Mouse (Mus musculus) testis, adult 2 months (tissue): ENCODE results near the gene Osbp2. TPM values are rescaled to one million over a fixed set of nuclear protein-coding genes. Genes with fewer than 3 reads are reported as not detected.

Experiments
- H3K27ac ChIP-seq: fragments of 200-500 bp; 2 replicates; pipeline ENCODE4 v1.5.1; 2012; ENCODE audit warnings: low read depth, low read length; ENCODE audit not compliant: control insufficient read depth, insufficient read depth
- H3K27me3 ChIP-seq: fragments of 200-500 bp; 2 replicates; pipeline ENCODE4 v1.6.1; 2012; ENCODE audit warnings: mild to moderate bottlenecking, low read length, moderate library complexity; ENCODE audit not compliant: control insufficient read depth, insufficient read depth
- H3K36me3 ChIP-seq: fragments of 200-500 bp; 2 replicates; pipeline ENCODE4 v1.6.1; 2012; ENCODE audit warnings: mild to moderate bottlenecking, low read length; ENCODE audit not compliant: control insufficient read depth, insufficient read depth
- H3K4me1 ChIP-seq: fragments of 200-500 bp; 2 replicates; pipeline ENCODE4 v1.6.1; 2012; ENCODE audit warnings: low read length; ENCODE audit not compliant: control insufficient read depth, insufficient read depth
- H3K4me3 ChIP-seq: fragments of 200-500 bp; 2 replicates; pipeline ENCODE4 v1.5.1; 2012; ENCODE audit warnings: low read depth, mild to moderate bottlenecking, low read length, moderate library complexity, mixed read lengths; ENCODE audit not compliant: control insufficient read depth
- CTCF ChIP-seq: fragments of 200-500 bp; IDR thresholded peaks from 2 replicates; pipeline ENCODE4 v1.5.1; 2012; ENCODE audit warnings: low read depth, mild to moderate bottlenecking, inconsistent platforms, low read length, moderate library complexity; ENCODE audit not compliant: control insufficient read depth, insufficient read depth, insufficient replicate concordance
- POLR2A ChIP-seq: fragments of 200-500 bp; IDR thresholded peaks from 2 replicates; pipeline ENCODE4 v1.6.1; 2012; ENCODE audit warnings: low read depth, mild to moderate bottlenecking, inconsistent platforms, low read length, moderate library complexity; ENCODE audit not compliant: control insufficient read depth
- polyA plus RNA-seq: library from polyadenylated mRNA; depleted of rRNA; stranded (reverse); fragments of >200 nt; gene quantifications from 2 replicates; pipeline ENCODE4 v1.2.3, GENCODE M21; 2012; rRNA removed

Gene Osbp2
- polyA plus RNA-seq, 1 experiment, result 710 TPM

DNA sequence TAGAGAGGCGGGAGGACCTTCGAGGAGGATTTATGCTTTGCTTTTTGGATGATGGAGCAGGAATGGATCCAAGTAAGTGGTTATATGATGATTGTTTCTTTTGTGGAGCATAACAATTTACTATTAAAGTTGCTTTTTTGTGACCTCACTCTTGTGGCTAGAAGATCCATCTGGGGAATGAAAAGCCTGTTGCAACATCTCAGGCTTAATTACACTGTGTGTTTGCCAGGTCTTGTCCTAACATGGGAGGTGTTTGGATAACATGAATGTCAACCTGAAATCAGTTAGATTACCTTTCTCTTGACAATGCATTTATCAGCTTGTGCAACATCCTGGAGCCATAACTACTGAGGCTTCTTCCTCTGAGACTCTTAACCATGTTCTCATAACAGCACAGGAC lies 194.9 kb downstream of the Osbp2 start:
- H3K27ac ChIP-seq, result no peak overlapping the region
- H3K4me1 ChIP-seq, result no peaks in the 10 kb centered on the region

DNA sequence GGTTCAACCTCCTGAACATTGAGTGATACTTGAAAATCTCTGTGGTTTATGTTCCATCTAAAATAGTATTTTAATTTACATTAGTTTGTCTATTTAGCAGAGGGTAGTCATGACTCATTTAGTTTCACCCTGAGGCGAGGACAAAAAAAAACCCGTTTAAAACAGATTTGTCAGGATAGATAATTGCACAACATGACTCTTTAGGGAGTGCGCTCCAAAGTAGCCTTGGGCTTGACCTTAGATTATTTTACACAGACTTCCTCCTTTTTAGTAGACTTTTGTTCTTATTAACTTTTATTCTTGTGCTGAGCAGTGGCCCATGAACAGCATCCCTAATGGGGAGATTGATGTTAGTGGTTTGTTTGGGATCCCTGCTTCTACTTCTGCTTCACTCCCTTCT lies 196.2 kb downstream of the Osbp2 start:
- TF ChIP-seq CTCF (no peak), POLR2A (no peak)
- H3K4me3 ChIP-seq, result no peak overlapping the region
- no peaks in the 10 kb centered on the region for H3K4me1 ChIP-seq
- peaks cover 1% of the 10 kb centered on the region for H3K36me3 ChIP-seq
- H3K27ac ChIP-seq, result no peak overlapping the region
- no peaks in the 10 kb centered on the region for H3K27me3 ChIP-seq

More for the DNA sequence above, 194.9 kb downstream of the Osbp2 start:
- TF ChIP-seq CTCF (no peak), POLR2A (no peak)
- Histone ChIP-seq H3K4me3 (no peak overlapping the region), H3K36me3 (peaks cover 1% of the 10 kb centered on the region), H3K27me3 (no peaks in the 10 kb centered on the region)

- no peaks in the 10 kb centered on the region; the same call in 1 of the 2 replicates for H3K36me3 ChIP-seq
- H3K4me3 ChIP-seq, result no peak overlapping the region
- no peaks in the 10 kb centered on the region for H3K4me1 ChIP-seq
- TF ChIP-seq CTCF (no peak), POLR2A (no peak)
- no peak overlapping the region for H3K27ac ChIP-seq
- H3K27me3 ChIP-seq, result no peaks in the 10 kb centered on the region
These were observed 201.7 kb downstream of the Osbp2 start for GRCm38 (mm10) chr11:3661964-3662363.

Other genes starting within 250 kb of the Osbp2 start
- gene Morc2a, start 214.7 kb downstream of the Osbp2 start, polyA plus RNA-seq, result 15.5 and 16.0 TPM in 2 replicates
- gene 4921536K21Rik, start 31.2 kb upstream of the Osbp2 start, polyA plus RNA-seq, result 48.4 and 56.7 TPM in 2 replicates
- 28.1 and 30.4 TPM in 2 replicates for gene Dusp18, start 31.3 kb upstream of the Osbp2 start, polyA plus RNA-seq
- 0.64 and 0.72 TPM in 2 replicates for gene Slc35e4, start 50.8 kb upstream of the Osbp2 start, polyA plus RNA-seq
- gene Tcn2, start 68.3 kb upstream of the Osbp2 start, polyA plus RNA-seq, result 16.2 and 18.5 TPM in 2 replicates
- gene Pes1, start 100.1 kb upstream of the Osbp2 start, polyA plus RNA-seq, result 27.1 and 28.5 TPM in 2 replicates
- 1.6 TPM in 2 replicates for gene 4930556J24Rik, start 112.9 kb upstream of the Osbp2 start, polyA plus RNA-seq
- gene Gal3st1, start 119.7 kb upstream of the Osbp2 start, polyA plus RNA-seq, result 6.6 and 9.8 TPM in 2 replicates
- gene Sec14l4, start 167.6 kb upstream of the Osbp2 start, polyA plus RNA-seq, result 0.42 and 0.56 TPM in 2 replicates
- 1.0 and 1.9 TPM in 2 replicates for gene Sec14l3, start 200.9 kb upstream of the Osbp2 start, polyA plus RNA-seq
- 9.0 and 10.0 TPM in 2 replicates for gene Mtfp1, start 231.5 kb upstream of the Osbp2 start, polyA plus RNA-seq